Mouse (Mus musculus) testis, adult 2 months (tissue): ENCODE measurements at regions not wholly inside any gene's neighbourhood (a gene's known extent, or its start where the extent isn't known, plus 50 kb on each side); places are given as distances from the start of the nearest gene placed in this dataset.

ENCODE experiments used
- H3K27ac ChIP-seq: fragments of 200-500 bp; 2 replicates; pipeline ENCODE4 v1.5.1; 2012; ENCODE audit warnings: low read depth, low read length; ENCODE audit not compliant: control insufficient read depth, insufficient read depth
- H3K27me3 ChIP-seq: fragments of 200-500 bp; 2 replicates; pipeline ENCODE4 v1.6.1; 2012; ENCODE audit warnings: mild to moderate bottlenecking, low read length, moderate library complexity; ENCODE audit not compliant: control insufficient read depth, insufficient read depth
- H3K36me3 ChIP-seq: fragments of 200-500 bp; 2 replicates; pipeline ENCODE4 v1.6.1; 2012; ENCODE audit warnings: mild to moderate bottlenecking, low read length; ENCODE audit not compliant: control insufficient read depth, insufficient read depth
- H3K4me1 ChIP-seq: fragments of 200-500 bp; 2 replicates; pipeline ENCODE4 v1.6.1; 2012; ENCODE audit warnings: low read length; ENCODE audit not compliant: control insufficient read depth, insufficient read depth
- H3K4me3 ChIP-seq: fragments of 200-500 bp; 2 replicates; pipeline ENCODE4 v1.5.1; 2012; ENCODE audit warnings: low read depth, mild to moderate bottlenecking, low read length, moderate library complexity, mixed read lengths; ENCODE audit not compliant: control insufficient read depth
- CTCF ChIP-seq: fragments of 200-500 bp; IDR thresholded peaks from 2 replicates; pipeline ENCODE4 v1.5.1; 2012; ENCODE audit warnings: low read depth, mild to moderate bottlenecking, inconsistent platforms, low read length, moderate library complexity; ENCODE audit not compliant: control insufficient read depth, insufficient read depth, insufficient replicate concordance
- POLR2A ChIP-seq: fragments of 200-500 bp; IDR thresholded peaks from 2 replicates; pipeline ENCODE4 v1.6.1; 2012; ENCODE audit warnings: low read depth, mild to moderate bottlenecking, inconsistent platforms, low read length, moderate library complexity; ENCODE audit not compliant: control insufficient read depth

DNA sequence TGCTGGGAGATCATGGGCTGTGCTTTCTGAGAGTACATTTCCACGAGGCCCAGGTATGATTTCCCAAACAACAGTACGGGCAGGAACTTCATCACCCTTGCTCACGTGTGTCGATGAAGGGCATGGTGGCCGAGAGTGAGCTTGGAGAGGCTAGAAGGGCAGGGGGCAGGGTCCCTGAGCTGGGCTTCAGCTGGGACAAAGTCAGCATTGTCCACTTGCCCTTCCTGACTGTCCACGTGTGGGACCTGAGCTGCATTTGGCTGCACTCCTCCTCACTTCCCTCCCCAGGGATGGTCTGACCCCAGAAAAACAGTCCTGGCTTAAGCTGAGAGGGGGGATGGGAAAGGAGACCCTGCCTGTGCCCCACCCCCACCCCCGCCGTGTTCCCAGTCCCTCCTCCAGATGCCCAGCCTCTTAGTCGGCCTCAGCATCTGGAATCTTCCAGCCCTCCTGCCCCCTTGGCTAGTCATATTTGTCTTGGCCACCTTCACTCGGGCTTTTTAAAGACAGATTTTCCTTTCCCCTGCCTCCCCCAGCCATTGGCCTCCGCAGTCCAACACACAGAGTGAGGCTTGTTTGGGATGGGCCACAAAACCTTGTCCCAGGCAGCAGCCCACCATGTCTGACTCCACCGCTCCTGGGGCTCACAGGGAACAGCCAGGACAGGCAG, 58.6 kb downstream of the Isg20 start:
- Histone ChIP-seq H3K4me1 (no peaks in the 10 kb centered on the region), H3K27ac (no peak overlapping the region), H3K36me3 (no peaks in the 10 kb centered on the region), H3K4me3 (no peak overlapping the region), H3K27me3 (no peaks in the 10 kb centered on the region)
- TF ChIP-seq CTCF (no peak), POLR2A (no peak)

DNA sequence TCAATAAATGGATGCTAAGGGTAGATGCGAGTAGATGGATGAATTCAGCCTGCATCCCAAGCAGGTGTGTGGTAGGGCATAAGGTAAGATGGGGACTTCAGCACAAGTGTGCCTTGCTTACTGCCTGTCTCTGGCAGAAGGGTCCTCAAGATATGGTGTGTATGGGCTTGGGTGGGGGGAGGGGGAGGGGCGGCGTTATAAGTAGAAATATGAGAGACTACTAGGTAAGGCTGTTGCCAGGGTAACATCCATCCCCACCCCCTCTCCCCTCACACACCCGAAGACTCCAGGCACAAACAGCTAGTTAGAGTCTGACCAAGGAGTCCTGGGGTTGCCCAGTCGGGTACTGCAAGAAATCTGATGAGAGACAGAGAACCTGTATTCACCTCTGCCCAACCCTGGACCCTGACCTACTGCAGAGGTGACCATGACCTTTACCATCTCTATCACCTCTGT, 63.5 kb upstream of the Acan start:
- H3K27me3 ChIP-seq = no peaks in the 10 kb centered on the region
- H3K4me3 ChIP-seq = no peak overlapping the region
- H3K36me3 ChIP-seq = no peaks in the 10 kb centered on the region
- TF ChIP-seq POLR2A (no peak), CTCF (no peak)
- no peak overlapping the region for H3K27ac ChIP-seq
- H3K4me1 ChIP-seq = peaks cover 13% of the 10 kb centered on the region

DNA sequence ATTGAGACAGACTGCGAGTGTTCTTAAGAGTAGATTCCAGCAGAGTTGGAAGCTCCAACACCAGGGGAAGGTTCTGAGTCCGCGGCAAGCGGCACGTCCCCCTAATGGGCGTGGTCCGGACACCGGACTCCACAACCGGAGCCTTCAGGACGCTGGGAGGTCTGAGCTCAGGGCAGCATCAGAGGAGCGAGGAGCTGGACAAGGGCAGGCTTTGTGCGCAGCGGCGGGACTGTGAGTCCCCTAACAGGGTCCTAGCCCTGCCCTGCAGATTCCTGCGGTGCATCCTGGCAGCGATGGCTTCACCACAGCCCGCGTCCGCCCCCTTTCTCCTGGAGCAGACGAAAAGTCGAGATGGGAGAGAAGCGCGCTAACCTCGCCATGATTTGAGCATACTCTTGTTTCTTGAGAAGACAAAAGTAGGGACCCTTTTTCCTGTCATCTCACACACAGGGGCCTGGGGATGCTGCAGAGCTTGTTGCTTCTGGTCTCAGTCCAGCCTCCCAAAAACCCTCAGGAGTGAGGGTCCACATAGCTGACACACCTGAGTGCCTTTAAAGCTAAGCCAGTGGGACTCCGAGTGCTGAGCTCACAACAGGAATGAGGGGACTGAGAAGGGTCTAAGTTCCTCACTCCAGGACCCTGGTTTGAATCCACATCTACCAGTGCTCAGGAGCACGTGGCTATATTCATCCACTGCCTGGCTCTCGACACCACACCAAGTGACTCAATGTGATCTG, 62.8 kb upstream of the Acan start:
- H3K36me3 ChIP-seq = no peaks in the 10 kb centered on the region
- H3K27me3 ChIP-seq = no peaks in the 10 kb centered on the region
- TF ChIP-seq POLR2A (no peak), CTCF (no peak)
- H3K4me1 ChIP-seq = peaks cover 13% of the 10 kb centered on the region
- peak overlapping the region; percentile 70 for H3K4me3 ChIP-seq
- no peak overlapping the region for H3K27ac ChIP-seq

DNA sequence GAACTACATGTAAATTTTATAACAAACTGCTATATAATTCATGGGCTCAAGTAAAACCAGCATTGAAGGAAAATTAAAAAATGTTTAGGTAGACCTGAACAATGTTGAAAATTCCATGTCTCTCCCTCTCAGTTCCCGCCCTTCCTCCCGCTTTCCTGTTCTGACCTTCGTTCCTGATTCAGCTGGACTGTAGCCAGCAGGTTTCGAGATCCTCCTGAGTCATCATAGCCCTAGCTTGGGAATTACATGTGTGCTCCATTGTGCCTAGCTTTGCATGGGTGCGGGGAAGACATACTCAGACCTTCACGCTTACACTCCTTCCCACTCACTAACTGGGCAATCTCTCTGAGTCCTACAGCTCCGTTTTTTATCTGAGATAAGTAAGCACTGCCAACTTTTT, 60.3 kb upstream of the Acan start:
- no peak for TF ChIP-seq POLR2A
- Histone ChIP-seq H3K27me3 (no peaks in the 10 kb centered on the region), H3K36me3 (no peaks in the 10 kb centered on the region), H3K27ac (no peak overlapping the region), H3K4me3 (no peak overlapping the region), H3K4me1 (peaks cover 13% of the 10 kb centered on the region)

DNA sequence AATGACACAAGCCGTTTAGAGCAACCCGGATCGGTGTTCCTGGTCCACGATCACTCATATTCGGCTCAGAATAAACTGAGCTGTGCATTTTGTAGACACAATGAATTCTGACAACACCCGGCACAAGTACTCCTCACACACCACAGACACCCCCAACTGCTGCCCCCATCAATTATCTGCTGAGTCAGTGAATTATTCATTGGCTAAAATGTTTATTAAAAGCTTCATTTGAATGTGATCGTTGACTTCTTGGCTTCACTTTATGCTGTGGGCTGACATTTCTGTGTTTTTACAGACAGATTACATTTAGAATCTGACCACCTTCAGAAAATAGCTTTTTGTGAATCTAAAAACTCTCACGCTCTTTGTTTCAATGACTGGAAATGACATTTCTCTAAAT, 59.1 kb upstream of the Acan start:
- TF ChIP-seq CTCF (no peak), POLR2A (no peak)
- H3K36me3 ChIP-seq = no peaks in the 10 kb centered on the region
- no peak overlapping the region for H3K27ac ChIP-seq
- no peak overlapping the region for H3K4me3 ChIP-seq
- no peaks in the 10 kb centered on the region for H3K27me3 ChIP-seq
- peaks cover 13% of the 10 kb centered on the region for H3K4me1 ChIP-seq

DNA sequence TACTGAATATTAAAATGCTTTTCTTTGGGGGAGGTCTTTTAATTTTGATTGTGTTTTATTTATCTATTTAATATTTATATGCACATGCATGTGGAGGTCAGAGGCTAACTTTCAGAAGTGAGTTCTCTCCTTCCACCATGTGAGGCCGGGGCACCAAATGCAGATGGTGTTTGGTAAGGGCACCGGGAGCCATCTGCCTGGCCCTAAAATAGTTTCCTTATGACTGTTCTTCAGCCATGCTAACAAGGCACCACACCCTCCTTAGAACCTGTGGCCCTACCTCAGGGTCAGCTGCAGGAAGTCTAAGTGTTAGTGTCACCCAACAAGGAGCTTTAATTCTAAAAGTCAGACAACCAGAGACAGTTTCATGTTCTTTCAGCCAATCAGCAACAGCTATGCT, 58.2 kb upstream of the Acan start:
- Histone ChIP-seq H3K36me3 (no peaks in the 10 kb centered on the region), H3K4me3 (no peak overlapping the region), H3K4me1 (peaks cover 8% of the 10 kb centered on the region), H3K27ac (no peak overlapping the region), H3K27me3 (no peaks in the 10 kb centered on the region)
- TF ChIP-seq CTCF (no peak), POLR2A (no peak)

DNA sequence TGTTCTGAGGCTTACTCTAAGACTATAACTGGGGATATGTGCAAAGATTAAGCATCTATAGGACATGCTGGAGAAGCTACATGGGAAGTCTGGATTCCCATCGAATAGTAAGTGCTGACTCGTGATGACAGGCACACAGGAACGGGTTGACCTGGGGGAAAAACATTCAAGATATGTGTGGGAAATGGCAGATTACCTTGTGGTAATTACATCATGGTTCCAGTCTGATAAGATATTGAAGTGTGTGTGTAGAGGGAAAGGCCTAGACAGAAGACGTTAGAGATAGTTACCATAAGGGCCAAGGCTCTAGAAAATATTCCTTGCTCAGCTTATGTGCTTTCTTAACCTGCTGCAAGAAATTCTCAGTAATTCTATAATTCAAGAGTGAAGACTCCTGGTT, 57.5 kb upstream of the Acan start:
- TF ChIP-seq CTCF (no peak), POLR2A (no peak)
- peaks cover under 1% of the 10 kb centered on the region for H3K4me1 ChIP-seq

More for the DNA sequence above, 57.5 kb upstream of the Acan start:
- no peaks in the 10 kb centered on the region for H3K36me3 ChIP-seq
- H3K27ac ChIP-seq = no peak overlapping the region
- H3K27me3 ChIP-seq = no peaks in the 10 kb centered on the region
- no peak overlapping the region for H3K4me3 ChIP-seq
